Mouse (Mus musculus): ENCODE measurements around the gene Hcar2. TPM values are rescaled to one million over a fixed set of nuclear protein-coding genes. Genes with fewer than 3 reads are reported as not detected.

The Hcar2 gene
- polyA plus RNA-seq (2014; fragmentation: Illumina TruSeq; extraction: RNeasy Lipid Tissue Mini Kit (QIAGEN cat#74804); ENCODE audit: low read depth, low replicate concordance) = not detected

GRCm38 (mm10) chr5:123865365-123865764 lies at the start of gene Hcar2:
Gene Hcar2 (minus strand): TSS chr5:123865499.

GRCm38 (mm10) chr5:123906976-123907630 lies 41.8 kb upstream of the Hcar2 start, which contains the start of gene Denr:
Gene Denr (plus strand): TSS chr5:123907175.

GRCm38 (mm10) chr5:123879928-123880327 lies 14.6 kb upstream of the Hcar2 start, which contains the start of gene Hcar1:
Gene Hcar1 (minus strand): TSS chr5:123880020.

Other genes starting within 250 kb of the Hcar2 start
- 41.1 TPM for gene Clip1, start 180.9 kb downstream of the Hcar2 start, polyA plus RNA-seq (2014; fragmentation: Illumina TruSeq; extraction: RNeasy Lipid Tissue Mini Kit (QIAGEN cat#74804); ENCODE audit: low read depth, low replicate concordance)
- 100 TPM for gene Zcchc8, start 144.4 kb downstream of the Hcar2 start, polyA plus RNA-seq (2014; fragmentation: Illumina TruSeq; extraction: RNeasy Lipid Tissue Mini Kit (QIAGEN cat#74804); ENCODE audit: low read depth, low replicate concordance)
- gene Rsrc2, start 116.1 kb downstream of the Hcar2 start, polyA plus RNA-seq (2014; fragmentation: Illumina TruSeq; extraction: RNeasy Lipid Tissue Mini Kit (QIAGEN cat#74804); ENCODE audit: low read depth, low replicate concordance) = 188 TPM
- gene Kntc1, start 115.8 kb downstream of the Hcar2 start, polyA plus RNA-seq (2014; fragmentation: Illumina TruSeq; extraction: RNeasy Lipid Tissue Mini Kit (QIAGEN cat#74804); ENCODE audit: low read depth, low replicate concordance) = 0.73 TPM
- gene Hcar1, start 14.5 kb upstream of the Hcar2 start, polyA plus RNA-seq (2014; fragmentation: Illumina TruSeq; extraction: RNeasy Lipid Tissue Mini Kit (QIAGEN cat#74804); ENCODE audit: low read depth, low replicate concordance) = 2.6 TPM
- gene Denr, start 41.7 kb upstream of the Hcar2 start, polyA plus RNA-seq (2014; fragmentation: Illumina TruSeq; extraction: RNeasy Lipid Tissue Mini Kit (QIAGEN cat#74804); ENCODE audit: low read depth, low replicate concordance) = 227 TPM
- not detected for gene Gm43518, start 61.9 kb upstream of the Hcar2 start, polyA plus RNA-seq (2014; fragmentation: Illumina TruSeq; extraction: RNeasy Lipid Tissue Mini Kit (QIAGEN cat#74804); ENCODE audit: low read depth, low replicate concordance)
- 4.1 TPM for gene Ccdc62, start 65.2 kb upstream of the Hcar2 start, polyA plus RNA-seq (2014; fragmentation: Illumina TruSeq; extraction: RNeasy Lipid Tissue Mini Kit (QIAGEN cat#74804); ENCODE audit: low read depth, low replicate concordance)
- gene Hip1r, start 108.1 kb upstream of the Hcar2 start, polyA plus RNA-seq (2014; fragmentation: Illumina TruSeq; extraction: RNeasy Lipid Tissue Mini Kit (QIAGEN cat#74804); ENCODE audit: low read depth, low replicate concordance) = 1.2 TPM
- 2.8 TPM for gene Vps37b, start 166.8 kb upstream of the Hcar2 start, polyA plus RNA-seq (2014; fragmentation: Illumina TruSeq; extraction: RNeasy Lipid Tissue Mini Kit (QIAGEN cat#74804); ENCODE audit: low read depth, low replicate concordance)
- 0.65 TPM for gene Abcb9, start 230.3 kb upstream of the Hcar2 start, polyA plus RNA-seq (2014; fragmentation: Illumina TruSeq; extraction: RNeasy Lipid Tissue Mini Kit (QIAGEN cat#74804); ENCODE audit: low read depth, low replicate concordance)
- gene Ogfod2, start 246.8 kb upstream of the Hcar2 start, polyA plus RNA-seq (2014; fragmentation: Illumina TruSeq; extraction: RNeasy Lipid Tissue Mini Kit (QIAGEN cat#74804); ENCODE audit: low read depth, low replicate concordance) = 1.8 TPM